In the genomic region with DNA sequence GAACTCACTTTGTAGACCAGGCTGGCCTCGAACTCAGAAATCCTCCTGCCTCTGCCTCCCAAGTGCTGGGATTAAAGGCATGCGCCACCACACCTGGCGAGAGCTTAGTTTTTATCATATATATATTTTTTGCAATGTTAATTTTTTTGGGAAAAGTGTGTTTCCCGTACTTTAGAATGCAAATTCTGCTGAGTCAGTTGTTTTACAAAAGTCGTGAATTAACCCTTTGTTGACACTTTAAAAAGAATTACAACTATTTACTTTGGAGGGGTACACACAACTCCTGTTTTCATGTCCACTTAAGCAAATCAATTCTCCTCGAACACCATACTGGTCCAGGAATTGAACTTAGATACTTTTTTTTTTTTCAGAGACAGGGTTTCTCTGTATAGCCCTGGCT, we compare ENCODE assay signal across 8 mouse cellular contexts. TPM values are rescaled to one million over a fixed set of nuclear protein-coding genes. Genes with fewer than 3 reads are reported as not detected.
DNase-seq lines count a peak whose midpoint lies in the region; ATAC-seq and TF ChIP-seq lines count a peak whose summit lies in the region.

No protein-coding gene starts in this region.

- no peak for TF ChIP-seq EP300 in ES-Bruce4 (IDR thresholded peaks at IDR 0.05; ENCODE audit: insufficient read depth, low read depth, low read length)

- H3K4me1 ChIP-seq in heart, embryonic 12.5 days (replicated peaks) = peaks cover 14% of the 10 kb centered on the region; the same call in 1 of the 2 replicates
- H3K4me1 ChIP-seq in ES-Bruce4 (ENCODE audit: control insufficient read depth, insufficient read depth, low read length) = no peaks in the 10 kb centered on the region
- 0 out of 2 replicates have a peak, but pooled peaks cover 3% of the 10 kb centered on the region for H3K4me1 ChIP-seq in hindbrain, embryonic 11.5 days (replicated peaks; ENCODE audit: control insufficient read depth, insufficient read depth, low read length)

- H3K36me3 ChIP-seq in heart, embryonic 12.5 days = peaks cover 24% of the 10 kb centered on the region
- peaks cover 29% of the 10 kb centered on the region for H3K36me3 ChIP-seq in ES-Bruce4 (ENCODE audit: control insufficient read depth, insufficient read depth, low read length, poor library complexity, severe bottlenecking)
- no peaks in the 10 kb centered on the region for H3K36me3 ChIP-seq in hindbrain, embryonic 11.5 days (ENCODE audit: control insufficient read depth, insufficient read depth, low read length)
- 0 out of 2 replicates have a peak, but pooled peaks cover 8% of the 10 kb centered on the region for H3K36me3 ChIP-seq in macrophage (ENCODE audit: inconsistent target)

- no peaks in the 10 kb centered on the region for H3K27me3 ChIP-seq in heart, embryonic 12.5 days (replicated peaks)
- H3K27me3 ChIP-seq in ES-Bruce4 (ENCODE audit: control insufficient read depth, insufficient read depth, low read length, poor library complexity, severe bottlenecking) = no peaks in the 10 kb centered on the region
- no peaks in the 10 kb centered on the region for H3K27me3 ChIP-seq in hindbrain, embryonic 11.5 days (ENCODE audit: control insufficient read depth, insufficient read depth, low read length)

- H3K9ac ChIP-seq in heart, embryonic 12.5 days = peak overlapping the region; percentile 97; the same call in 1 of the 2 replicates
- peak overlapping the region; percentile 94 for H3K9ac ChIP-seq in ES-Bruce4 (ENCODE audit: low read depth, poor library complexity, severe bottlenecking)
- no peak overlapping the region for H3K9ac ChIP-seq in hindbrain, embryonic 11.5 days (ENCODE audit: low read depth, low read length)

- no peak for ATAC-seq in heart, embryonic 12.5 days (ENCODE audit: insufficient number of reproducible peaks, low FRiP score)
- no peak for ATAC-seq in hindbrain, embryonic 11.5 days (ENCODE audit: low FRiP score)

- H3K4me2 ChIP-seq in heart, embryonic 12.5 days = peak overlapping the region; percentile 84
- peak overlapping the region; percentile 63 for H3K4me2 ChIP-seq in hindbrain, embryonic 11.5 days (replicated peaks; ENCODE audit: low read depth, low read length)

- WGBS in heart, embryonic 12.5 days = 48% methylated on average over 6 of the region's 6 CpGs
- 67% methylated on average over 6 of the region's 6 CpGs for WGBS in hindbrain, embryonic 11.5 days
- WGBS in macrophage (ENCODE audit: missing documents) = 43% methylated on average over 6 of the region's 6 CpGs

- H3K27ac ChIP-seq in heart, embryonic 12.5 days (ENCODE audit: poor library complexity, severe bottlenecking) = no peak overlapping the region
- no peak overlapping the region for H3K27ac ChIP-seq in ES-Bruce4 (ENCODE audit: insufficient read depth, low read length)
- no peak overlapping the region for H3K27ac ChIP-seq in hindbrain, embryonic 11.5 days (ENCODE audit: low read depth, low read length)
- no peak overlapping the region for H3K27ac ChIP-seq in macrophage

- no peak for TF ChIP-seq CTCF in ES-Bruce4 (IDR thresholded peaks at IDR 0.05; ENCODE audit: low read depth, low read length)

- H3K79me2 ChIP-seq in macrophage (ENCODE audit: inconsistent target) = peaks cover 57% of the 10 kb centered on the region

- no peaks in the 10 kb centered on the region for H3K9me3 ChIP-seq in heart, embryonic 12.5 days (replicated peaks)
- no peaks in the 10 kb centered on the region for H3K9me3 ChIP-seq in ES-Bruce4 (replicated peaks; ENCODE audit: control insufficient read depth, insufficient read depth, low read length, poor library complexity, severe bottlenecking)
- no peaks in the 10 kb centered on the region for H3K9me3 ChIP-seq in hindbrain, embryonic 11.5 days (ENCODE audit: control insufficient read depth, low read length)

- no peak for TF ChIP-seq POLR2A in ES-Bruce4 (IDR thresholded peaks at IDR 0.05; ENCODE audit: insufficient read depth, low read length)

- no peak for DNase-seq in heart, postnatal 14 days
- DNase-seq in hindbrain, embryonic 11.5 days (ENCODE audit: low spot score) = no peak
- DNase-seq in ovary, postnatal 10 days (ENCODE audit: low spot score) = no peak
- no peak for DNase-seq in thymus, postnatal 36 days
- no peak for DNase-seq in embryo, embryonic 10.5 days (ENCODE audit: low spot score)

- intact Hi-C loops in heart, postnatal 14 days (cut with DNase I) = no loop called here

- H3K4me3 ChIP-seq in heart, embryonic 12.5 days = peak overlapping the region; percentile 98
- H3K4me3 ChIP-seq in ES-Bruce4 (ENCODE audit: low read depth, low read length) (peak overlapping the region; percentile 98), macrophage (ENCODE audit: inconsistent target) (peak overlapping the region; percentile 33)
- H3K4me3 ChIP-seq in hindbrain, embryonic 11.5 days (ENCODE audit: low read depth, low read length) = peak overlapping the region; percentile 92

RNA-seq across cellular contexts. Expression of gene Dhx30, which starts 15.3 kb away (rescaled TPM):
- polyA plus RNA-seq in heart, embryonic 12.5 days (2016; fragmentation: Nextera tagmentation; extraction: Ambion mirVana) = 114 and 120 TPM in 2 replicates
- 10 to 100 TPM; 56.8 to 71.3 TPM for total RNA-seq in heart, postnatal 14 days (2021)
- polyA plus RNA-seq in ES-Bruce4 (2011; ENCODE audit: insufficient read depth, insufficient read length, low read depth, missing spikeins) (108 and 140 TPM in 2 replicates), macrophage (2018) (22.5 to 39.0 TPM (median 36.9 TPM) in 3 replicates)
- polyA plus RNA-seq in hindbrain, embryonic 11.5 days (2014; fragmentation: Nextera tagmentation; extraction: Ambion mirVana) = 148 and 156 TPM in 2 replicates
- 100 to 1,000 TPM in 14 of 26 experiments, 10 to 100 TPM in 12; 34.6 to 162 (median 109) TPM for total RNA-seq in macrophage (2018; cell fraction: chromatin; rRNA removed)
- 10 to 100 TPM; 19.0 to 52.4 (median 37.6) TPM for total RNA-seq in macrophage (2018; cell fraction: cytosol; rRNA removed)
- total RNA-seq in macrophage (2018; cell fraction: nucleus; rRNA removed) = 100 to 1,000 TPM in 5 of 26 experiments, 10 to 100 TPM in 21; 33.2 to 129 (median 75.3) TPM

RNA-seq across cellular contexts. Expression of gene Smarcc1, which starts 15.4 kb away (rescaled TPM):
- polyA plus RNA-seq in heart, embryonic 12.5 days (2016; fragmentation: Nextera tagmentation; extraction: Ambion mirVana) = 111 and 118 TPM in 2 replicates
- 10 to 100 TPM; 27.7 to 30.6 TPM for total RNA-seq in heart, postnatal 14 days (2021)
- polyA plus RNA-seq in ES-Bruce4 (2011; ENCODE audit: insufficient read depth, insufficient read length, low read depth, missing spikeins) = 208 and 220 TPM in 2 replicates
- 172 and 253 TPM in 2 replicates for polyA plus RNA-seq in hindbrain, embryonic 11.5 days (2014; fragmentation: Nextera tagmentation; extraction: Ambion mirVana)
- total RNA-seq in macrophage (2018; cell fraction: chromatin; rRNA removed) = 10 to 100 TPM; 13.9 to 85.5 (median 66.6) TPM
- 10 to 100 TPM; 20.4 to 37.4 (median 32.4) TPM for total RNA-seq in macrophage (2018; cell fraction: cytosol; rRNA removed)
- 10 to 100 TPM; 16.5 to 79.1 (median 32.6) TPM for total RNA-seq in macrophage (2018; cell fraction: nucleus; rRNA removed)
- 20.5 to 39.6 TPM (median 35.3 TPM) in 3 replicates for polyA plus RNA-seq in macrophage (2018)

Comparison
In these comparisons a context has a peak if more than half of its experiments do, and no peak if none do; other contexts are left out.
1. H3K4me3 ChIP-seq: peak in every context shown above with its lines; median percentile 98 in heart, embryonic 12.5 days; 98 in ES-Bruce4; 92 in hindbrain, embryonic 11.5 days; 33 in macrophage.